Mouse (Mus musculus) MN1 (cell line): ENCODE measurements around the gene Rnase11.
"Not testable (repeated sequence)": the region's sequence is repeated elsewhere in the genome, so short reads cannot be mapped to it uniquely, and the experiment has no call there.

Experiments used
- DNase-seq: peaks from one replicate; pipeline ENCODE4 v3.0.0-alpha.2; 2016; ENCODE audit warnings: low spot score

The Rnase11 gene

DNA sequence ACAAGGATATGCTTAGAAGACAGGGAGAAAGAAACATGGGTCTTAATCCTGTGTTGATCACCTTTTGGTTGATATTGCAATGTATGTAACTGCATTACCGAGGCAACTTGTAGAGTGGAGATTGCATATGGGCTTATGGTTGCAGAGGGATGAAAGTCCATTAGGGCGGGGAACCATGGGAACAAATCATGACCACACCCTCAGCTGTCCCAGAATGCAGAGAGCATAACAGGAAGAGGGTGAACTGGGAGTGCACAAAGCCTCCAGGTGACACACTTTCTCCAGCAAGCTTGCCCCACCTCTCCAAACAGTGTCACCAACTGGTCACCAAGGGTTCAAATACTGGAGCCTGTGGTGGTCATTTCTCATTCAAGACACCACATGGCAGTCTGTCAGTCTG, 31.1 kb upstream of the Rnase11 start:
- no peak for DNase-seq

DNA sequence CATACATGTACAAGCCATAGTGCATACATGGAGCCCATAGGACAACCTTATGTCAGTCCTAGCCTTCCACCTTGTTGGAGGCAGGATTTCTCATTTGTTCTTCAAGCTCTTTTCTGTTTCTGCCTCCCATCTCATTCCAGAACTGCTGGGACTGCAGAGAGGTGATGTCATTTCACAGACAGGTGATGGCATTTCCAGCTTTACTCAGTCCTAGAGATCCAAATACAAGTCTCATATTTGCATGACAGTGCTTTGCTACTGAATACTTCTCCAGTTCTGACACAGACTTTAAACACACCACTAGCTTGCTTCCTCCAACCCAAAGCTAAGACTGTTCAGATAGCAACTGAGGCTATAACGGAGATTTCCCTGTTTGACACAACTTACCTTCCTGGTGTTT, 29.2 kb upstream of the Rnase11 start:
- no peak for DNase-seq

DNA sequence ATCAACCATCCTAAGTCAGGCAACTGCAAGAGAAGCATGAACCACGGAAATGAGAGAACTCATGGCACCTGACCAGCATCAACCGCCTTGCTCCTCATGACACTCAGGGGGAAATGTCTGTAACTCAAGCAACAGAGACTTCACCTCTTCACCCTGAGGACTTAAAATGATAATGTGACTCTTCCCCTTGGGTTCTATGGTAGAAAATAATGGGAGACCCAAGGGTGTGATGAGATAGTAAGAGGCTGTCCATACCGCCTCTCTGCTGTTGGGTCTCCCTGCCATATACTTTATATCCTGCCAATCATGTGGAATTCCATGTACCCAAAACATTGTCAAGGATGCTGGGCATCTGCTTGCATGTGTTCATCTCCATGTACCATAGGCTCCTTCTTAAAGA, 24.4 kb upstream of the Rnase11 start, which contains the start of gene Olfr750:
TSS of gene Olfr750 (minus strand) at position 101 of the 400 bp plus-strand sequence.
- no peak for DNase-seq

DNA sequence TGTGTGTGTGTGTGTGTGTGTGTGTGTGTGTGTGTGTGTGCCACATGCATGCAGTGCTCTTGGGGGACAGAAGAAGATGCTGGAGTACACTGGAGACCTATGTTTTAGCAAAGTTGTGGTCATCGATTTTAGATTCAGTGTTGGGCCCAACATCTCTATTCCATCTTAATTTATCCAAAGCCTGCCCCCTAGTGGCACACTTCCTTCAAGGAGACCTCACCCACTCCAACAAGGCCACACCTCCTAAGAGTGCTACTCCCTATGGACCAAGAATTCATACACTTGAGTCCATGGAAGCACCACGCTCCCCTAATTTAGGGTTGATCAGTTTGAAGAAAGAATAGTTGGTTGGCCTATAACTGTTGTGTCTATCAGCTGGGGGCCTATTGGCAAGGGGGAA, 19.7 kb upstream of the Rnase11 start:
- no peak for DNase-seq

DNA sequence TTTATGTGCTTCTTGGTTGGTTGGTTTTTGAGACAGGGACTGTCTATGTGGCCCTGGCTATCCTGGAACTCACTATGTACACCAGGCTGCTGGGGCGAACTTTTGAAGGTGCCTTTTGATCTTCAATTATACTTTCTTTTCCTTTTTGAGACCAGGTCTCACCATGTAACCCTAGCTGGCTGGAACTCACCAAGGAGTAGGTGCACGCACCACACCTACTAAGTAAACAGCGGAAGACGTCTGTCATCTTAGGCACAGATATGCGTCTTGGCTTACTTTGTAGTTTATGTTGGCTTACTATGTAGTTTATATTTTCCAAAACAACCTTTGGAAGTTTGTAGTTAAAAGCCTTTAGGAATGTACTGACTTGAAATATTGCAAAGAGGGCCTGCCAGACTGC, 19.0 kb upstream of the Rnase11 start:
- DNase-seq: no peak

DNA sequence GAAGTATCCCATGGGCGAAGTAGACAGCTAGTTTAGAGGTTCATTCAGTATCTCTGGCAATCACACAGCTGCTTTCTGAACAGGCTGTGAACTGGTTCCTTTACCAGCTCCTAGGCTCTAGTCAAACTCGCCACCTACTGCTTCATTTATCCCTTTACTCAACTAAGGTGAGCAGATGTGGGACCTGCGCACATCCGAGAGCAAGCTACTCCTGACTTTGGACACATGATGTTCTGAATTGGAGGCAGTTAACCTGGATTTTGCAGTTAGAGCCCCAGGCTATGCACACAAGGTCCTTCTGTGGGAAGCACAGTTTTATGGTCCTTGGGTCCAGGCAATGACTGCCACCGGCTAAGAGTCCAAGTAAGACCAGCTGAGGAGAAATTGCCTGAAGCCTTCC, 10.8 kb upstream of the Rnase11 start:
- DNase-seq: no peak

DNA sequence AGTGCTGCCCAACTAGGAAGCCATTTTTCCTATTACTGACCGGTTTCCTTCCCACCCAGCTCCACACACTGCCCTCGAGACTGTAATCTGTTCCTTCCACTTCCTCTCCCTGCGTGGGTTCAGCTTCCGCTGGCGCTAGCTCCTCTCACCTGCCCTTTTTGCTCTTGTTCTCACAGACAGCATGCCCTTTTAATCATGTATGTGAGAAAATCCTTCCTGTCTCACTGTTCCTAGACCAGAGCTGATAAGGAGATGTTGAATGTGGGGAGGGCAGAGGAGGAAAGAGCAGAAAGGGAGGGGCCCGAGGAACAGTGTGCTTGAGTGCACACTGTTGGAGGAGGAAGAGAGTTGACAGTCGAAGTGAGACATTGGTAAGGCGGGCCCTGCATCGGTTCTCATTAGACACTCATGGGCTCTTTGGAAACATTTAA, 7.5 kb upstream of the Rnase11 start, which contains the start of gene Rnase12:
TSS of gene Rnase12 (minus strand) at position 261 of the 431 bp plus-strand sequence.
- DNase-seq: no peak

DNA sequence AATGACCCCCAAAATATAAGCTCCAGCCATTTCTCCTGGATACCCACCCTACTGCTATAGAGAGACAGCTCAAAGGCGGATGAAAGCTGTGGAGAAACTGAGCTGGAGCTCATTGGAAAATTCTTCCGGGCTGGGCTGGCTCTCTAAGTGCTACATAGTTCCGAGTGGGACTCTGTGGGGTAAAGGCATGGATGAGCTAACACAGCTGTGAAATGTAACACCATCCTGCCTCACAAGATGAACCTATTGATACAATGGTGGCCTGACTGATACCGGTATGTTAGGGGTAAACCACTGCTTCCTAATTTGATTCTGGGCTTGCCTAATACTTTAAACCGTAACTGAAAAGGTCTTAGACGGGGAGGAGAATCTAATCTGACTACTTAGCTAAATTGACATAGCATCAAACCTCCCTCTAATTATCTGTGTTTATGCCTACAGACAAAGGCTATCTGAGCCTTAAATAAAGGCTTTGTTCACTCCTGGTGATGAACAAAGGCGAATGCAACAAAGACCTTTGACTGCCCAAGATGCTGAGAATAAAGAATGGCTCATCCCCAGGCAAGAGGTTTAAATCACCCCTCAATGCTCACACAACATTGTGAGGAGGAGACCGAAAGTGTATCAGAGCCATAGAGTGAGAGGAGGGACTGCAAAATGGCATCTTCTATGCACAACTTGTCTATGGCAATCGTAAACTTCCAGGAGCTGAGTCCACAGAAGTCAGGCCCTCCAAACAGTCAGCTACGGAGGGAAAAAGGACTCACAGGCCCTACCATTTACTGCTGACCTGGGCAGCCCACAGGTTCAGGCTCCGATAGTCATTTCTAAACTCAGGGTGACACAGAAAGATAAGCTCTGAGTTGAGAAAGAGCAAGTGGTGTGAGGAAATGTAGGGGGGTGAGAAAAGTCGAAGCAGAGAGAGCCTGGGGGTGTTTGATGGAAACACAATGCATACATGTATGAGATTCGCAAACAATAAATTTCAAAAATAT, 4.6 kb upstream of the Rnase11 start:
- no peak for DNase-seq

DNA sequence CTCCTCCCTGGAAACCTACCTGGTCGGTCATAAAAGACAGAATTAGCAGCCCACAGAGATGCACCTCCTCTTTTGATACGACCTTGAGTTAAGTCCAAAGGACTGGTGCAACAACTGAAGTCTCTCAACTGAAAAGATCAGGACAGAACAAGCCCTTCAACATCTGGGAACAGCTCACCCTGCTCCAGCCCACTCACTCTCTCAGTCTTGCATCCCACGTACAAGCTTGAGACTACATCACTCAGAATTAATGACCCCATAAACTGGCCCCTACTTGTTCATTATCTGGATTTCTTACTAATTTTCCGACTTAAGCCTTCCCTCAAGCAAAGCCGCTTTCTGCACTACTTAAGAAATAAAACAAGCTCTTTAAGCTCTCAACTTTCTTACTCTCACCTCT, 3.2 kb upstream of the Rnase11 start:
- DNase-seq: no peak

DNA sequence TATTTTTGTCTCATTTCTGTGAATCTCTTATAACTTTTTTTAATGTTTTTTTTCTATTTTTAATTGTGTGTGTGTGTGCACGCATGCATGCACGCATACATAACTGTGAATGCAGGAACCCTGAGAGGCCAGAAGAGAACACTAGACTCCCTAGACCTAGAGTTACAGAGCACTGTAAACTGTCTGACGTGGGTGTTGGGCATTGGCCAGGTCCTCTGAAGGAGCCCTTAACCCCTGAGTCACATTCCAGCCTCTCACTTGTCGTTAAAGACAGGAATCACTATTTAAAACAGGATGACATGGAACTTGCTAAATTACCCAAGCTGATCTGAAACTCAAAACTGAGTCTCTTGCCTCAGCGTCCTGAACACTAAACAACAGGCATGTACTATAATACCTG, 2.0 kb upstream of the Rnase11 start:
- DNase-seq: no peak

DNA sequence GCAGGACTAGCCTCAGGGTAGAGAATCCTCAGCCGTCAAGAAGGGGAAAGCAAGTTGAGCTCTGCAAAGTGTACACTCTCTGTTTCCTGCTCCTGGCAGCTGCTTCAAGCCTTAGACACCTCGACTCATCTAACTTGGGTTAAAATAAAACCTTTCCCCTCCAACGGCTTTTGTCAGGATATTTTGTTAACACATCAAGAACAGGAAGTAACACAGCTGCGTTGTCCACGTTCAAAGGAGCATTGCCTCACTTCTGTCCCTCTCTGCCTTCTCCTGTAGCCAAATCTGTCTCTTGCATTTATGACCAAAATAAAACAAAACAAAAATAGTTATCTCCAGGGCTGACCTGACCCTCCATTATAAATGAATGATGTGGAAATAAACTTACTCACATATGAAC, 2.1 kb downstream of the Rnase11 start:
- no peak for DNase-seq

DNA sequence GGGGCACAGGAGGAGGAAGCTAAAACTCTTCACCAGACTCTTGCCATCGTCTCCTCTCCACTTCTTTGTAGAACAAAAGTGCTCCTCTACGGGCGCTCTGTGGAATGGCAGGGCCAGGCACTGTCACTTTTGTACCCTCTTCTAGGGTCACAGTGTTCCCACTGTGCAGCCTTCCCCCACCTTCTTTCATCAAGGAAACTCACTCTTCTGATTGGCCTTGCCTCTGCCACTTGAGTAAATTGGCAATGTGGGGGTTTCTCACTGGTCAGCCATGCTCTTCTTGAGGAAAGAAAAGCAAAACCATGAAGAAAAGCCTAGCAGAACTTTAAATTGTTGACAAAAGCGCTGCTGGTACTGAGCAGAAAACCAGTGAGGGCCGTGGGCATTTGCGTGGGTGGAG, 8.2 kb downstream of the Rnase11 start, which contains the start of gene Rnase9:
TSS of gene Rnase9 (minus strand) at position 101 of the 400 bp plus-strand sequence.
- DNase-seq: no peak

DNA sequence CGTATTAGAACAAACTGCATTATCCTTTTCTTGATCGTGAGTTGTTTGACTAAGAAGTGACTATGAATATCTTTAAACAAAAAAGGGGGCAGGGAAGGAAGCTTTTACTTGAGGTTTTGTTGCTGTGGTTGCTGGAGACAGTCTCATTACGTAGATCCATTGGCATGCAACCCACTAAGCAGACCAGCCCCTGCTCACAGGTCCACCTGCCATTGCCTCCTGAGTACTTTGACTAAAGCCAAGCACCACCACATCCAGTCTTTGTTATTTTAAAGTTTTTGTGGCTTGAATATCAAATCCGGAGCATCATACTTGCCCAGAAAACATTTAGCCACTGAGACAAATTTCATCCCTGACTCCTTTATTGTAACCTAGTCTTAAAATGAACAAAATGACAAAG, 13.7 kb downstream of the Rnase11 start:
- DNase-seq: no peak

DNA sequence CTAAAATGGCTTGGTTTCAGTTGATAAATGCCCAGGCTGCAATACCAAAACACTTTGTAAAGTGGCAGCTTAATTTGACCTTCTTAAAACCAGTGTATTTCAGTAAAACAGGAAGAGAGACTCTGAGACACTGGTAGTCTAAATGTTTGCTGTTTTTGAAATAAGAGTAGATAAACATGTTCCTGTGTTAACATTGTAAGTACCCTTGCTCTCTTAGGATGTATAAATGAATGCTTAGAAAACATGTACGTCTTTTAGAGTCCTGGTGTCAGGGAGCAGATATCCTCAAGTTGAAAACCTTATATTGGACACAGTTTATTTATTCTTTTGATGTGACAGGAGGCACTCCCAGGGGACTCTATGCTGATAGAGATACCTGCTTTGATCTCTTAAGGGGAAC, 14.8 kb downstream of the Rnase11 start:
- DNase-seq: no peak

DNA sequence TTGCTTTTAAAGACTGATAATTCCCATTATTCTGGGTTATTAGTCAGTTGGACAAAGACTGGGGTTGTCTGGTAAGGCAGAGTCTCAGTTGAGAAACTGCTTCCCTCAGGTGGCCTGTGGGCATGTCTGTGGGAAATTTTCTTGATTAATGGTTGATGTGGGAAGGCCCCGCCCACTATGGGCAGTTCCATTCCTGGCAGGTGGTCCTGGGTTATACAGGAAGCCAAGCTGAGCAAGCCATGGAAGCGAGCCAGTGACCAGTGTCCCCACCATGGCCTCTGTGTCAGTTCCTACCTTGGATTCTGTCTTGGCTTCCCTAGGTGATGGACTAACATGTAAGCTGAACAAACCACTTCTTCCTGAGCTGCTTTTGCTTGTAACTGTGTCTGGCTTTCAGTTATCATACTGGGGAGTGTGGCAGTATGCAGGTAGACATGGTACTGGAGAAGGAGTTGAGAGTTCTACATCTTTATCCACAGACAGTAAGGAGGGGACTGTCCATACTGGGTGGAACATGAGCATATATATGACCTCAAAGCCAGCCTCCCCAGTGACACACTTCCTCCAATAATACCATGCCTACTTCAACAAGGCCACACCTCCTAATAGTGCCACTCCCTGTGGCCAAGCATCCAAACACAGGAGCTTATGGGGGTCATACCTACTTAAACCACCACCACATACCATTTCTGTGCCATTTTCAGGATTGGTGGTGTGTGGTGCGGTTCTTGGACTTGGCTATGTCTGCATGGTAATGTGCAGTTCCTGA, 22.4 kb downstream of the Rnase11 start:
- no peak for DNase-seq

DNA sequence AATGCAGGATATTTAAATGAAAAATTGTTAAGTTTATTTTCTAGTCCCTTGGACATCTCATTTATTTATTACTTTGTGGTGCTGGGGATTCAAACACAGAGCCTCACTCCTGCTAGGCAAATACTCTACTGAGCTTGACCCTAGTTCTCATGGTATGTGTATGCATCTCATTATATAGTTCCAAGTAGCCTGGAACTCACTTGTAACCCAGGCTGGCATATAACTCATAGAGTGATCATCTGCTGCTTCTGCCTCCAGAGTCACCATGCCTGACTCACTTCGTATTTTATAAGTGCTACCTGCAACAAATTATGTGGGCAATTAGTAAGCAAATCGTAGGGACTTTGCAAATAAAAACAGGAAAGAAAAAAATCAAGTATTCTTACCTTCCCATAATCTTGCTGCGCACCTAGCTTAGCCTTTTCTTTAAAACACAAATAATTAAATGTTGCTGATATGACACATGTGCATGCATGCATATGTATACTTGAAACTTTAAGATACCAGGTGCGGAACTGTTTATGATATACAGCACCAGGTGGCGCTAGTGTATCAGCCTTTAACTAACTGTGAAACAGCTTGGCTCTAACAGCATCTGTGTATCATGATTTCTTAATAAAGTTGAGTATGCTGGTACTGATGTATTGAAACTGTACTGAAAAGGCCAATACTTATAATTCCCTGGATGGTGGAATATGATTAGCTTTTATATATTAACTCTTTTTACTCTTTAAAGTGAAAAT, 23.4 kb downstream of the Rnase11 start:
- DNase-seq: peak; percentile 57

DNA sequence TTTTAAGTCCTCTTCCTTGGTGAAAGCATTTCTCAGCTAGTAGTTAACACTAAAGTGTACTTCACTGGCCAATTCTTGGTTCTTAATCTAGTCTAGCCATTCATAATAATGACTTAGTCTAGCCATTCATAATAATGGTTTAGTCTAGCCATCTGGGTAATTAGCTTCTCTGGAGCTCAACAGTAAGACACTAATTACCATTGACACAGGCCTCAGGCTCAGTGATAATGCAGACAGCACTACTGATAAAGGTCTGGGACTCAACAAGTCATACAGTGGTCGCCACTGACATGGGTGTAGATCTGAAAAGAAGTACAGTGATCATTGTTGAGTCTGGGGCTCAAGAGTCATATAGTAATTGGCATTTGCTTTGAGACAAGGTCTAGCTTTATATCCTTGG, 25.1 kb downstream of the Rnase11 start:
- DNase-seq: no peak

DNA sequence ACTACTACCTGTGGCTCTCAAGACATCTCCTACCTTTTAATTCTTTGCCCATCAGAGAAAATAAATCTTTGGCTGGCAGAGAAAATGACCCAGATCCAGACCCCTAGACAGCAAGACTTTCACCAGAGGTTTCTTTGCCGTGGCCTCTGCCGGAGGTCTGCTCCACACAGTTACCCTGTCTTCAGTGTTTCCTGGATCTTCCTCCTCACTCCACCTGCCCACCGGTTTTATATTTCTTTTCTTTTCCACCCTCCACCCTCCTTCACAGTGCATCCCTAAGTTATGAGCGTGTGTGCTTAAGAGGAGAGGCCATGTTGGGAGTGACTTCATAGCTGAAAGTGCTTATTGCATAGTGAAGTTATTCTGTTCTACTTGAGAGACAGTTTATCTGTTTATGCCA, 26.5 kb downstream of the Rnase11 start:
- DNase-seq: no peak

DNA sequence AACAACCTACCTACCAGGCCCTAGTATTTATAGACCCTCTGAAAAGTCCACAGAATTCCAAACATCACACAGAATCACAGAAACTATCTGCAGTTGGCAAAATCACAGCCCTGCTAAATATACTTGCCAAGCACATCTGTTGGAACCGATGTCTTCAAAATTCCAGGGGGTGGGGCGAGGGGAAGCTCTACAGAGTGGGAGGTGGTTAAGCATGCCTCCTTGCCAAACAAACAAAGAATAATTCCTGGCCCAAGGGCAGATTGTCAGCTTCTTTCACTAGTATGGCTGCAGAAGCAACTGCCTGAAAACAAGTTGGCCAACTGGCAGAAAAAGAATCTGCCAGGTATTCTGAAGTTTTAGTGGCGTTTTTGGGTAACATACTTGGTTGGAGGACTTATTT, 32.7 kb downstream of the Rnase11 start:
- DNase-seq: no peak

DNA sequence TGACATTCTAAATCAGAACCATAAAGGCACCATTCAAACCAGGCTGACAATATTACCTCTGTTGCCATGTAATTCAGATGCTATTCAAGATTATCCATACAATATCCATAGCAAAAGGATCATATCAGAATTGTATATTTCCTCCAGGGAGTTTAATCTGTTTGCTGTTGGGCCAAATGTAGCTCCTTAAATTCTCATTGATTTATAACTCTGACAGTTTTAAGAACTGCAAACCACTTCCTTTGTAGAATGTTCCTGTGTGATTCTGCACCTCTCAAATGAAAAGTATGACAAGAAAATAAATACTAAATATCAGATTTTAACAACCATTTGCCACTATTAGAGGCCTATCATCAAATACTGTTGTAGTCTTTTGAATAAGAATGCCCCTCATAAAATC, 34.2 kb downstream of the Rnase11 start:
- DNase-seq: no peak

DNA sequence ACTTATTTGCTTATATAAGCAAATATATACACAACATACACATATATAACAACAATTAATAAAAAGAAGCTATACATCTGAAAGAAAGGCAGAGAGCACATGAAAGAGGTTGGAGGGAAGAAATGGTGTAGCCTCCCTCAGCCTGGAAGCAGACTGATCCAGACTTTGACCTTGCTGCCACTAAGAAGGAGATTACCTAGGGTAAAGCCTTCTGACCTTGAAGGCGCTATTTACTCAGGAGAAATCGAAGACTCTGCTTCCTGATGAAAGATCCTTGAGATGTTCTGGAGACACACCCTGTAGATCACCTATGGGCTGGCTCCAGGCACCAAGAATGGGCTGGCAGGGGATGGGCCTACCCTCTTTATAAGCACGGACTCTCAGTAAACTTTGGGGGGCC, 35.2 kb downstream of the Rnase11 start:
- not testable (repeated sequence) for DNase-seq

DNA sequence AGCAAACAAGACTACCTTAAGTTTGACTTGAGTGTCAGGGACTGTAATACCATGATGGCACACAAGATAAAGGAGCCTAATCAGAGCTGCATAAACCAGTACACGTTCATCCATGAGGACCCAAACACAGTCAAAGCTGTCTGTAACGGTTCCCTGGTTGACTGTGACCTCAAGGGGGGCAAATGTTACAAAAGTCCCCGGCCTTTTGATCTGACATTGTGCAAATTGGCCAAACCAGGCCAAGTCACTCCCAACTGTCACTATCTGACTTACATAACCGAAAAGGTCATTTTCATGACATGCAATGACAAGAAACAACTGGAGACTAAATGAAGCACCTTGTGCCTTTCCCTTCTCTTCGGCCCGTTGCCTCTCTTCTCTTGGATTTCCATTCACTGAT, 40.4 kb downstream of the Rnase11 start:
- DNase-seq: no peak
